Mouse (Mus musculus) cortical plate, adult 2 months (tissue): ENCODE measurements around the gene Ankrd23.

Source experiments
- CTCF ChIP-seq: fragments of 200-500 bp; IDR thresholded peaks from 2 replicates; pipeline ENCODE4 v1.5.1; 2011; ENCODE audit warnings: mild to moderate bottlenecking, control low read depth, low read length; ENCODE audit not compliant: insufficient read depth; ENCODE audit errors: extremely low read depth
- POLR2A ChIP-seq: fragments of 200-500 bp; IDR thresholded peaks from 2 replicates; pipeline ENCODE4 v1.6.1; 2011; ENCODE audit warnings: mild to moderate bottlenecking, low read length, control low read depth; ENCODE audit not compliant: insufficient read depth; ENCODE audit errors: extremely low read depth

GRCm38 (mm10) chr1:36555798-36556395 lies 19.2 kb upstream of the Ankrd23 start:
- no peak for TF ChIP-seq CTCF
- no peak for TF ChIP-seq POLR2A
